In the genomic region with DNA sequence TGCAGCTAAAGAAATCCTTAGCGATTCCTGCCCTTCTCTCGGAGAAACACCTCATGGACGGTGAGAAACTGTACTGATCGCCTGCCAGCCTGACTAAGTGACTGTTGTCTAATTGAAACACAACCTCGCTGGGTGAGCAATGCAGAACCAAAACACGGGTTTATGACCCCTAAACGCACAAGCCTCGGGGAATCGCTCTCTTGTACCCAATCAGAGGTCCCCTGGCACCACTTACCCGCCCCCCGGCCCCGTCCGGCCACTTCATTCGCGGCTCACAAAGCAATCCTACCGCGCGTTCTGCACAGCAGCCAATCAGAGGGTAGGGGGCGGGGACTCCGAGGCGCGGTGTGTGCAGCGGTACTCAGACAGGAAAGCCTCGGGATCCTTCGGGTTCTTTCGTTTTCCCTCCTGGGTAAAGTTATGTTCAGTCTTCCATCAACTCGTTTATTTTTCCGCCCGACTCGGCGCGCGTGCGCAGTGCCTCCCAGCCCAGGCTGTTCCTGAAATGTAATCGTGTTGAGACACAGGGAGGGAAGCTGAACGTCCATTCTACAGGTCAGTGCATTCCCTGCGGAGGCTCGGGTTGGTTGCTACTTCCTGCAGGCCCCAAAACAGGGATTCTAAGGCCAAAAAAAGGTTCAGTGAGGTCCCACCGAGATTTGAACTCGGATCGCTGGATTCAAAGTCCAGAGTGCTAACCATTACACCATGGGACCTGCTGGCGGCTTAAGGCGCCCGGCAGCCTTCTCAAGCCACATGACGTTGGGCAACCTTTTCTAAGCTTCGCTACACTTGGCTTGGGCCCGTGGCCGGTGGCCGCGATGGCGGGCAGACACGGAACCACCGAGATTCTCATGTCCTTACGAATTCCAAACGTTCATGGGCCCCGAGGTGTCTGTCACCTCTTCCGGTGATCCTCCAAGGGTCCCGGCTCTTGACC, we compare ENCODE assay signal across 8 mouse cellular contexts. TPM values are rescaled to one million over a fixed set of nuclear protein-coding genes. Genes with fewer than 3 reads are reported as not detected.
DNase-seq lines count a peak whose midpoint lies in the region; ATAC-seq lines count a peak whose summit lies in the region.

No protein-coding gene starts in this region.

- peaks cover 12% of the 10 kb centered on the region for H3K4me1 ChIP-seq in forebrain, embryonic 14.5 days (ENCODE audit: control insufficient read depth, insufficient read depth, low read length)
- peaks cover 17% of the 10 kb centered on the region for H3K4me1 ChIP-seq in neural tube, embryonic 15.5 days

- peak overlapping the region; percentile 70 for H3K4me3 ChIP-seq in forebrain, embryonic 14.5 days (ENCODE audit: low read depth, low read length)
- H3K4me3 ChIP-seq in neural tube, embryonic 15.5 days (replicated peaks) = peak overlapping the region; percentile 81

- H3K9ac ChIP-seq in forebrain, embryonic 14.5 days (ENCODE audit: low read length) = peak overlapping the region; percentile 66
- peak overlapping the region; percentile 57 for H3K9ac ChIP-seq in neural tube, embryonic 15.5 days (replicated peaks)

- H3K4me2 ChIP-seq in forebrain, embryonic 14.5 days (ENCODE audit: low read length) = peak overlapping the region; percentile 70
- peak overlapping the region; percentile 65 for H3K4me2 ChIP-seq in neural tube, embryonic 15.5 days

- intact Hi-C loops in heart, postnatal 14 days (cut with DNase I) = no loop called here

- H3K36me3 ChIP-seq in forebrain, embryonic 14.5 days (ENCODE audit: control insufficient read depth, insufficient read depth, low read length) = no peaks in the 10 kb centered on the region
- H3K36me3 ChIP-seq in neural tube, embryonic 15.5 days = no peaks in the 10 kb centered on the region

- WGBS in forebrain, embryonic 14.5 days = under 1% methylated on average over 58 of the region's 58 CpGs
- under 1% methylated on average over 58 of the region's 58 CpGs for WGBS in neural tube, embryonic 15.5 days

- no peaks in the 10 kb centered on the region for H3K9me3 ChIP-seq in forebrain, embryonic 14.5 days (replicated peaks; ENCODE audit: control insufficient read depth, low read length)
- H3K9me3 ChIP-seq in neural tube, embryonic 15.5 days (replicated peaks) = no peaks in the 10 kb centered on the region

- no peaks in the 10 kb centered on the region for H3K27me3 ChIP-seq in forebrain, embryonic 14.5 days (replicated peaks; ENCODE audit: control insufficient read depth, insufficient read depth, low read length)
- no peaks in the 10 kb centered on the region for H3K27me3 ChIP-seq in neural tube, embryonic 15.5 days (replicated peaks)

- ATAC-seq in forebrain, embryonic 14.5 days = peak; percentile 99
- peak; percentile 98 for ATAC-seq in neural tube, embryonic 15.5 days (ENCODE audit: low FRiP score)

- peak; percentile 98 for DNase-seq in ES-CJ7 (ENCODE audit: low read depth, low spot score)
- DNase-seq in cerebellum, adult 11 months = peak; percentile 95
- DNase-seq in forebrain, embryonic 14.5 days (ENCODE audit: low spot score) = peak; percentile 99
- DNase-seq in heart, postnatal 14 days = peak; percentile 95 to 96
- DNase-seq in layer of hippocampus, adult 11-12 months (ENCODE audit: low spot score) = peak; percentile 97
- DNase-seq in lung, adult 18-20 months = peak; percentile 97 to 98
- DNase-seq in testis, postnatal 14 days (ENCODE audit: low spot score) = peak; percentile 97

- peak overlapping the region; percentile 85 for H3K27ac ChIP-seq in forebrain, embryonic 14.5 days (ENCODE audit: low read depth, low read length)
- H3K27ac ChIP-seq in neural tube, embryonic 15.5 days (replicated peaks) = peak overlapping the region; percentile 94

RNA-seq across cellular contexts. Expression of gene Abi3, which starts 16.5 kb away (rescaled TPM):
- 0.50 and 1.1 TPM in 2 replicates for polyA plus RNA-seq in forebrain, embryonic 14.5 days (2014; fragmentation: Nextera tagmentation; extraction: Ambion mirVana)
- total RNA-seq in heart, postnatal 14 days (2021) = 10 to 100 TPM; 20.7 to 21.0 TPM
- 1.6 and 15.2 TPM in 2 replicates for polyA plus RNA-seq in neural tube, embryonic 15.5 days (2015; fragmentation: Nextera tagmentation; extraction: Ambion mirVana)

RNA-seq across cellular contexts. Expression of gene Gngt2, which starts 21.8 kb away (rescaled TPM):
- polyA plus RNA-seq in forebrain, embryonic 14.5 days (2014; fragmentation: Nextera tagmentation; extraction: Ambion mirVana) = 2.1 and 2.7 TPM in 2 replicates
- 10 to 100 TPM; 18.3 to 20.0 TPM for total RNA-seq in heart, postnatal 14 days (2021)
- 3.5 and 13.2 TPM in 2 replicates for polyA plus RNA-seq in neural tube, embryonic 15.5 days (2015; fragmentation: Nextera tagmentation; extraction: Ambion mirVana)

RNA-seq across cellular contexts. Expression of gene Phospho1, which starts 34.5 kb away (rescaled TPM):
- not detected in 2 replicates for polyA plus RNA-seq in forebrain, embryonic 14.5 days (2014; fragmentation: Nextera tagmentation; extraction: Ambion mirVana)
- total RNA-seq in heart, postnatal 14 days (2021) = 100 to 1,000 TPM; 172 to 179 TPM
- polyA plus RNA-seq in neural tube, embryonic 15.5 days (2015; fragmentation: Nextera tagmentation; extraction: Ambion mirVana) = 0.64 TPM in 1 of 2 replicates, not detected in the other

RNA-seq across cellular contexts. Expression of gene B4galnt2, which starts 55.9 kb away (rescaled TPM):
- polyA plus RNA-seq in forebrain, embryonic 14.5 days (2014; fragmentation: Nextera tagmentation; extraction: Ambion mirVana) = not detected in 2 replicates
- not detected for total RNA-seq in heart, postnatal 14 days (2021)
- 5.1 TPM in 1 of 2 replicates, not detected in the other for polyA plus RNA-seq in neural tube, embryonic 15.5 days (2015; fragmentation: Nextera tagmentation; extraction: Ambion mirVana)

Comparison
In these comparisons a context has a peak if more than half of its experiments do, and no peak if none do; other contexts are left out.
1. Peak in every context shown above with its lines: DNase-seq, ATAC-seq, H3K4me3 ChIP-seq and H3K27ac ChIP-seq.